Mouse (Mus musculus): ENCODE measurements around the gene Phlpp1. TPM values are rescaled to one million over a fixed set of nuclear protein-coding genes. Genes with fewer than 3 reads are reported as not detected.

Phlpp1 gene
- polyA plus RNA-seq, 1 experiment from 2014 or later: 8.8 TPM

DNA sequence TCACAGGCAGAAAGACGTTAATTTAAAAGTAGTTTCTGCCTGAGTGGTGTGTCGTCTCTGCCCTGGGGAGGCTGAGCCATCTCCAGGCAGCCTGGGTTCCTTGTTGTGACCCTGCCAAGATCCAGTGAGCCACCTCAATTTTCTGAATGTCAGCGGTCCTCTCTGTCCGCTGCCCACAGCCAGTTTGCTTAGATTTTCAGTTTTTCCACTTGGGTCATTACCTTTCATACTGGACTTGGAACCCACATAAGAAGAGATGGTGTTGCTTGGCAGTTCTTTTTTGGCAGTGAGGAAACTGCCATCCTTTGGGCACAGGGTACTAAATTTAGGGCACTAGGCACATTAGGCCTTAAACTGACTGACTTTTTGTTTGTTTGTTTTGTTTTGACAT lies 60.9 kb downstream of the Phlpp1 start:
- Histone ChIP-seq H3K9ac (no peak overlapping the region), H3K9me3 (no peaks in the 10 kb centered on the region), H3K4me1 (no peaks in the 10 kb centered on the region), H3K4me2 (replicated peaks) (no peak overlapping the region), H3K4me3 (no peak overlapping the region), H3K36me3 (no peaks in the 10 kb centered on the region), H3K27ac (no peak overlapping the region), H3K27me3 (replicated peaks) (no peaks in the 10 kb centered on the region)
- WGBS: 90% methylated on average over 4 of the region's 4 CpGs
- no peak for ATAC-seq (ENCODE audit: low FRiP score, low read depth)

DNA sequence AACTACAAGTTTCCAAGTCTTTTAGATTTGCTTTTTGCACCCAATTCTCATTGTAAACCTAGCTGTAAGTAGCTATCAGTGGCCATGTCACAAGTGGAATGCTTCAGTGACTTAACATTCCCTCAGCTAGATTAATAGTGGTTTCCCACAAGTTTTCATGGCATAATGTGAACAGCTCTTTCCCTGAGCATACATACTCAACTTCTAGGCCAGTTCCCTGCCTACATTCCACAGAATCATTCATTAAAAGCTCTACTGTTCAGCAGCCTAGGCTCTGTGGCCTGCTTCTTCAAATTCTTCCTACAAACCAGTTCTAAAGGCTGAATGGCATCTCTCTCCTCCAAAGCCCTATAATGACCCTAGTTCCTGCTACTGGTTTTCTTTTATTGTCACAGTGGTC lies 65.4 kb downstream of the Phlpp1 start:
- ATAC-seq (ENCODE audit: low FRiP score, low read depth): no peak
- no peak overlapping the region for H3K4me2 ChIP-seq (replicated peaks)
- H3K27me3 ChIP-seq (replicated peaks): no peaks in the 10 kb centered on the region
- peaks cover 12% of the 10 kb centered on the region for H3K4me1 ChIP-seq
- H3K4me3 ChIP-seq: no peak overlapping the region
- no peak overlapping the region for H3K9ac ChIP-seq
- H3K36me3 ChIP-seq: no peaks in the 10 kb centered on the region
- H3K9me3 ChIP-seq: no peaks in the 10 kb centered on the region
- H3K27ac ChIP-seq: no peak overlapping the region

DNA sequence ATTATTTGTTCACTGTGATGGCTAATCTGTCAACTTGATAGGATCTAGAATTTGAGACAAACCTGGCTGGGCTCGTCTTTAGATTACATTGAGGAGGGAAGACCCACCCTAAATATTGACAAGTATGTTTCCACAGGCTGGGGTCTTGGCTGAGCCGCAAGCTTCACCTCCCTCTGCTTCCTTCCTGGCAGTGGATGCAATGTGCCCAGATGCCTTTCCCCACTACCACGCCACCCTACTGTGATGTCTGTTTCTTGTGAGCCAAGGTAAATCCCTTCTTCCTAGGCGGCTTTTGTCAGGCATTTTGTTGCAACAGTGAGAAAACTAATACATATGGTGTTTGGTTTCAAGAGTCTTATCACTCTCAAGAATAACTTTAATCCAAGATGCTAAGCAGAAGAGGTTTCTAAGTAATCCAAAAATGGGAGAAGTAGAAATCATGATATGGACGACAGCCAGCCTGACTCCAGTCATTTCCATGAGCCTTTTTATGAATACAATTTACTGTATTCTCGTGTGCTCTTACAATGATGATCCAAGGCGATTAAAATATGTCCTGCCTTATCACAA lies 68.6 kb downstream of the Phlpp1 start:
- Histone ChIP-seq H3K9me3 (peaks cover 5% of the 10 kb centered on the region; the same call in 1 of the 2 replicates), H3K9ac (no peak overlapping the region), H3K27ac (no peak overlapping the region), H3K4me1 (peaks cover 12% of the 10 kb centered on the region), H3K36me3 (no peaks in the 10 kb centered on the region), H3K4me2 (replicated peaks) (no peak overlapping the region), H3K27me3 (replicated peaks) (no peaks in the 10 kb centered on the region), H3K4me3 (no peak overlapping the region)
- ATAC-seq (ENCODE audit: low FRiP score, low read depth): no peak
- 84% methylated on average over 7 of the region's 7 CpGs for WGBS

DNA sequence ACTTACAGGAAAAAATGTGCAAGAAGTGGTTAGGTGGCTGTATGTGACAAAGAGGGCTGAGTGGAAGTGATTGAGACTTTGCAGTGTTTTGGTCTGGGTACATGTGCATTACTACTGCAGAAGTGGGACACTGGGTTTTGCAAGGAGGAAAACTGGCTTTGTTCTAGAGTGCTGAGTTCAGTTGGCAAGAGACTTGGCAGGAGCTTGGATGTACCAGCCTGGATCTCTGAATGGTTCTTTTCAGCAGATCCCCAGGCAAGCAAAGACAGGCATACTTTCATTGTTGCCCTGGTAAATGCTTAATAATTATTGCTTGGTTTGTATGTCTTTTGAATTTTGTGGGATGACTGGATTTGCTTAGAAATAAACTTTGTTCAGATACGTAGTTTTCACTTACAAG lies 69.5 kb downstream of the Phlpp1 start:
- WGBS: 89% methylated on average over 1 of the region's 1 CpGs
- H3K9ac ChIP-seq: no peak overlapping the region
- H3K9me3 ChIP-seq: peaks cover 5% of the 10 kb centered on the region; the same call in 1 of the 2 replicates
- H3K4me3 ChIP-seq: no peak overlapping the region
- H3K27me3 ChIP-seq (replicated peaks): no peaks in the 10 kb centered on the region
- no peak overlapping the region for H3K27ac ChIP-seq
- no peak overlapping the region for H3K4me2 ChIP-seq (replicated peaks)
- no peak for ATAC-seq (ENCODE audit: low FRiP score, low read depth)
- peaks cover 12% of the 10 kb centered on the region for H3K4me1 ChIP-seq
- no peaks in the 10 kb centered on the region for H3K36me3 ChIP-seq

DNA sequence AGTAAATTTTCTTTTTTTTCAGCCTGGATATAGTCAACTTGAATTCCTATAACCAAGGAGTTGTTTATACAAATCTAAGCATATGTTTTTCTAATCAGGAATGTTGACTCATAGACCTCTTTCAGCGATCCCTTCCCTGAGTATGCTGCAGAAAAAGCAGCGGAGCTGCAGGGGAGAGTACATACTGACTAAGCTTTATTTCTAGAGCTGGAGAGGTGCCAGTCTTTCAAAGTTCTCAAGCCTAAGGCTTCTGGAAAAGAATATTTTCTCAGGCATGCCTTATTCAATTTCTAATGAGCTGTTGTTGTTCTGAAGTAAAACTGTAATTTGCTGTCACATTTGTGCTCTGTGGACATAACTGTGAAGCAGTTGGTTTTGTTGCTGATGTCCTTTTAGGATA lies 70.6 kb downstream of the Phlpp1 start:
- ATAC-seq (ENCODE audit: low FRiP score, low read depth): no peak
- Histone ChIP-seq H3K9me3 (peaks cover 5% of the 10 kb centered on the region; the same call in 1 of the 2 replicates), H3K27ac (no peak overlapping the region), H3K27me3 (replicated peaks) (no peaks in the 10 kb centered on the region), H3K4me1 (peaks cover 12% of the 10 kb centered on the region), H3K9ac (no peak overlapping the region), H3K36me3 (no peaks in the 10 kb centered on the region), H3K4me2 (replicated peaks) (no peak overlapping the region), H3K4me3 (no peak overlapping the region)
- 60% methylated on average over 2 of the region's 2 CpGs for WGBS

DNA sequence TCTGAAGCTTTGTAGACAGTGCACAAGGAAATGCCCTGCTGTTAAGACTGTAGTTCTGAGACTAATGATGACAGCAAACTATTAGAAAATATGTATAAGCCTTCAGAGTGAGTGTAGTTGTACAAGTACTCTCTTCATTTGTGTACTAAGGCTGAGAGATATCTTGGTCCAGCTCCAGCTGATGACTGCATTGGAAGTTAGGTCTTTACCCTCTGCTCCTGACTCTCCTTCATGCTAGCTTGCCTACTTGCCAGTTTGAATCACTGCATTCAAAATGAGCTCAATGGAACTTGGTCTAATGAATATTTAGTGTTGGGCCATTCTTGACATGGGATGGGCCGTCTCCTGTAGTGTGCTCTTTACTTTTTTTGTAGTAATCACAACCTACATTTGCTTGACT lies 71.8 kb downstream of the Phlpp1 start:
- Histone ChIP-seq H3K9me3 (peaks cover 5% of the 10 kb centered on the region; the same call in 1 of the 2 replicates), H3K9ac (no peak overlapping the region), H3K27me3 (replicated peaks) (no peaks in the 10 kb centered on the region), H3K4me2 (replicated peaks) (no peak overlapping the region), H3K36me3 (no peaks in the 10 kb centered on the region; the same call in 1 of the 2 replicates), H3K4me3 (no peak overlapping the region), H3K4me1 (peaks cover 12% of the 10 kb centered on the region), H3K27ac (no peak overlapping the region)
- no peak for ATAC-seq (ENCODE audit: low FRiP score, low read depth)
- WGBS: 90% methylated on average over 1 of the region's 1 CpGs

DNA sequence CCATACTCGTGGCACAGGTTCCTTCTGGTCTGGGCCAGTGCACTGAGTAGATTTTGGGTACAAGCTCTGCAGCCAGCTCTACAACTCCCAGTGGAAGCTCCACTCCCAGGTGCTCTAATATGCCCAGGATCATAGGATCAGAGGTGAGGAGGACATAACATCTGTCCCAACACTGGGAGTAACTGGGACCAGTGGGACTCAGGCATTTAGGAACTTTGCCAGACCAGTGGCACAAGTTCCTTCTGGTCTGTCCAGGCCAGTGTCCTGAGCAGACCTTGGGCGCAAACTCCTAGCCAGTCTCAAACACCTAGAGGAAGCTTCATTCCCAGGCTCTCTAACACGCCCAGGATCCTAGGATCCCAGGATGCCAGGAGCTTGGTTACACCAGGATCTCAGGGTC lies 72.7 kb downstream of the Phlpp1 start:
- no peak for ATAC-seq (ENCODE audit: low FRiP score, low read depth)
- H3K9ac ChIP-seq: no peak overlapping the region
- H3K4me2 ChIP-seq (replicated peaks): no peak overlapping the region
- H3K4me1 ChIP-seq: peaks cover 12% of the 10 kb centered on the region
- H3K36me3 ChIP-seq: no peaks in the 10 kb centered on the region; the same call in 1 of the 2 replicates
- no peak overlapping the region for H3K27ac ChIP-seq
- no peak overlapping the region for H3K4me3 ChIP-seq
- peaks cover 5% of the 10 kb centered on the region; the same call in 1 of the 2 replicates for H3K9me3 ChIP-seq
- H3K27me3 ChIP-seq (replicated peaks): no peaks in the 10 kb centered on the region
- 94% methylated on average over 3 of the region's 3 CpGs for WGBS

DNA sequence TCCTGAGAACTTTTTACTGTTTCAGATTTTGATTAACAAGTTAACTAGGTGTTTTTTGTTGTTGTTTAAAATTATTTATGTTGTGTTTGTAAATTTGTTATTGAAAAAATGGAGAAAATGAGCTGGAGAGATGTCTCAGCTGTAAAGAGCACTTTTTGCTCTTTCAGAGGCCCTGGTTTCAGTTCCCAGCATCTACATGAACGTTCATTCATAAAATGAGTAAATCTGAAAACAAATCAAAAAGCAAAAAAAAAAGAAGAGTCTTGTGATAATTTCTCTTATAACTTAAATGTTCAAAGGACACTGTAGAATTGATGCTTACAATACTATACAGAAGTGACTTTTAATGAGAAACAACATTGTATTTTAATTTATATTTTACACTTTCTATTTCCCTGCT lies 82.5 kb downstream of the Phlpp1 start:
- 93% methylated on average over 1 of the region's 1 CpGs for WGBS
- H3K36me3 ChIP-seq: no peaks in the 10 kb centered on the region
- H3K27me3 ChIP-seq (replicated peaks): no peaks in the 10 kb centered on the region
- H3K4me1 ChIP-seq: no peaks in the 10 kb centered on the region
- ATAC-seq (ENCODE audit: low FRiP score, low read depth): no peak
- H3K4me3 ChIP-seq: no peak overlapping the region
- no peak overlapping the region for H3K9ac ChIP-seq
- no peak overlapping the region for H3K27ac ChIP-seq
- peaks cover 4% of the 10 kb centered on the region for H3K9me3 ChIP-seq
- H3K4me2 ChIP-seq (replicated peaks): no peak overlapping the region

DNA sequence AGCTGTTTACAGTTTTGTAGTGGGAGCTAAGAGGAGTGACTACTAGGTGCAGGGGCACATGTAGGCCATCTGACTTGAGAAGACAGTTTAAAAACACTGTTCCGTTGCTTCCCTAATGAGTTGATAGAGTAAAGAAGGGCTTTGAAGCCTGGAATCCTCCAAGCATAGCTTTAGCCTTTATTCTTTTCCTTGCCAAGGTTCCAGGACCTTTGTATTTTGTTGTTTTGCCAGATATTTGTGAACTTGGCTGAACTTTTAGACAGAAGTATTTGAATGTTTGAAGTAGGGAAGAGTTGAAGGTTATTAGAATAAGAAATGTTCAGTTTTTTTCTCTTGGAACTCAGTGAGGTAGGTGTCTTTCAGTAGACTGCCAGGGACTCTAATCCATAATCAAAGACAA lies 85.6 kb downstream of the Phlpp1 start:
- no peak overlapping the region for H3K27ac ChIP-seq
- WGBS: 93% methylated on average over 1 of the region's 1 CpGs
- H3K4me2 ChIP-seq (replicated peaks): no peak overlapping the region
- H3K36me3 ChIP-seq: no peaks in the 10 kb centered on the region
- peaks cover 4% of the 10 kb centered on the region for H3K9me3 ChIP-seq
- H3K27me3 ChIP-seq (replicated peaks): no peaks in the 10 kb centered on the region
- H3K4me3 ChIP-seq: no peak overlapping the region
- H3K9ac ChIP-seq: no peak overlapping the region
- ATAC-seq (ENCODE audit: low FRiP score, low read depth): no peak
- no peaks in the 10 kb centered on the region for H3K4me1 ChIP-seq

DNA sequence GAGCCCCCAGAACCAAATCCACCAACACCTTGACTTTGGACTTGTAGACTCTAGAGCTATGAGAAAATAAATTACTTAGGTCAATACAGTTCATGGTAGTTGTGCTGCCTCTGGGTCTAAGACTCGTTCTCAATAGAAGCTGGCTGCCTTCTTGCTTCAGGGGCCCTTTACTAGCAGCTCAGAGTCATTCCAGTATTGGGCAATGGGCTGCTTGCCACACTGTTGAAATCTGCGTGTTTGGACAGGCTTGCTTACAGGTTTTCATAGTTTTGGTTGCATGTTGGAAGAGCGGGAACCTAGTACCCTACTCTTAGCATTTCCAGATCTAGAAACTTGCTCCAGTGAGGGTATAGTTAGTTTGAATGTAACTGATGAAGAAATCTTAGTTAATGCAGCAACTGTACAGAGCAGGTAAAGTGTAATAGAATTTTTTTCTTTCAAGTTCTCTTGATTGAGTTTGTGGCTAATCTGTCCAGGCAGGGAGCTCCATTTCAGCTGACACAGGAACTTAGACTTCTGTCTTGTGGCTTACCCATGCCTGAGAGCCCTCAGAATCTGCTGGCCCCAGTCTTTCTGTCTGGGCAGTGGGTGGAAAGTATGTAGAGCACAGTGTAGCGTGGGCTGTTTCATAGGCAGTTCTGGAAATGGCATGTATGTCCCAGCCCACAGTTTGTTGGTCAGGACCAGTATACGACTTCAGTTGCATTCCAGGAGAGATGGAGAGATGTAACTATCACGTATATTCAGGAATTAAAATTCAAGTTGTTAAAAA lies 96.7 kb downstream of the Phlpp1 start:
- no peak for ATAC-seq (ENCODE audit: low FRiP score, low read depth)
- Histone ChIP-seq H3K4me2 (replicated peaks) (no peak overlapping the region), H3K27me3 (replicated peaks) (no peaks in the 10 kb centered on the region), H3K4me1 (no peaks in the 10 kb centered on the region), H3K27ac (no peak overlapping the region), H3K9me3 (no peaks in the 10 kb centered on the region), H3K36me3 (no peaks in the 10 kb centered on the region), H3K9ac (no peak overlapping the region), H3K4me3 (no peak overlapping the region)
- WGBS: 92% methylated on average over 6 of the region's 6 CpGs

DNA sequence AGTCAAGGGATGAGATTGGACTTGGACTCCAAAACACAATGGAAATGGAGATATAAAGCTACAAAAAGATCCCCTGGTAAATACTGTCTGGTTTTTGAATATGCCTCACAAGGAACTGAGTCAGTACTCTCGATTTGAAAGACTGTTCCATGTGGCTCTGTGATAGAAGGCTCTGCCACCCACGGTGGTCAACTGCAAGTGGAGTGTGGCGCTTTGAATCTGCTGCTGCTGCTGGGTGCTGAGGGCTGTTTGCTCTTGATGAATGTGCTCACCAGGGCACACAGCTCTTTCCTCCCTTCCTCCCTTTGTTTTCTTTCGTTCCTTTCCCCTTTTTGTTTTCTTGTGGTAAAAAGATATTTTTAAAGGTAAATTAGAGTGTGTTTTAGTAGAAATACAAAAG lies 97.8 kb downstream of the Phlpp1 start:
- Histone ChIP-seq H3K27ac (no peak overlapping the region), H3K27me3 (replicated peaks) (no peaks in the 10 kb centered on the region), H3K4me2 (replicated peaks) (no peak overlapping the region), H3K36me3 (no peaks in the 10 kb centered on the region), H3K4me3 (no peak overlapping the region), H3K9me3 (no peaks in the 10 kb centered on the region), H3K9ac (no peak overlapping the region), H3K4me1 (peaks cover under 1% of the 10 kb centered on the region; the same call in 1 of the 2 replicates)
- 33% methylated on average over 4 of the region's 4 CpGs for WGBS
- ATAC-seq (ENCODE audit: low FRiP score, low read depth): no peak

DNA sequence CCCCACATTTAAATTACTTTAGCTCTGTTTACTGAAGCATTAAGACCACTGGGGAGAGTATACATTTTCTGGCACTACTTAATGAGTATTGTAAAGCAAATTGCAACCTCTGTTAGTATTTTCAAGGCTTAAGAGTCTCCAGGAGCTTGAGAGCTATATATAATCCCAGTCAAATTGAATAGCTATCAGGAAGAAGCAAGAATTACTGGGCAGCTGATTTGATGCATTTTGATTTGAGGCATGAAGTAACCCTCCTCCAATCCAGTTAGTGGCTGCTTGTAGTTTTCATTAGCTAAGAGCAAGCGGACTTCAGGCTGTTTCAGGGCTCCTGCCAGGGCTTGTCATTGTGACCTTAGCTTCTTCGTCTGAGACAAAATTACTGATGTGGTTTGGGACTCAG lies 101.4 kb downstream of the Phlpp1 start:
- no peak for ATAC-seq (ENCODE audit: low FRiP score, low read depth)
- no peak overlapping the region for H3K4me2 ChIP-seq (replicated peaks)
- no peaks in the 10 kb centered on the region for H3K36me3 ChIP-seq
- H3K4me3 ChIP-seq: no peak overlapping the region
- 63% methylated on average over 2 of the region's 2 CpGs for WGBS
- no peak overlapping the region for H3K9ac ChIP-seq
- peaks cover 5% of the 10 kb centered on the region; the same call in 1 of the 2 replicates for H3K4me1 ChIP-seq
- H3K27ac ChIP-seq: no peak overlapping the region
- no peaks in the 10 kb centered on the region for H3K9me3 ChIP-seq
- H3K27me3 ChIP-seq (replicated peaks): no peaks in the 10 kb centered on the region

DNA sequence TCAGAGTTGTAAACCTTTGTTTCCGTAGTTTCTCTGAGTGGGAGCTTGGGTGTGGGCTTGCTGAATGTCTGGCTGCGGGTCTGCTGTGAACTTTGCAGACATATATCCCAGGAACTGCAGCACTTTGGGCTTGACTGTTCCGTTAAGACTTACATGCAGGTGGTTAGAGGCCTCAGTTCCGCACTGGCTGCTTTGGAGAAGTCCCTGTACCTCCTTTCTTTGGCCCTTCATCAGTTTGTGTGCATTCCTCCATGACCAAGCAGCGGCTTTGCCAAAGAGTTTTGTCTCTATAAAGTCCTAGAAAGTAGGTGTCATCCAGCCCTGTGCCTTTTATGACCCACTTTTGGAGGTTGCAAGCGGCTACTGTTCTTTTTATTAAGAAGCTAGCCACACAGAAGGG lies 102.2 kb downstream of the Phlpp1 start:
- H3K4me3 ChIP-seq: no peak overlapping the region
- WGBS: 70% methylated on average over 6 of the region's 6 CpGs
- H3K27me3 ChIP-seq (replicated peaks): no peaks in the 10 kb centered on the region
- H3K4me2 ChIP-seq (replicated peaks): no peak overlapping the region
- H3K4me1 ChIP-seq: peaks cover 8% of the 10 kb centered on the region; the same call in 1 of the 2 replicates
- no peak overlapping the region for H3K27ac ChIP-seq
- no peak overlapping the region for H3K9ac ChIP-seq
- no peak for ATAC-seq (ENCODE audit: low FRiP score, low read depth)
- no peaks in the 10 kb centered on the region for H3K36me3 ChIP-seq
- H3K9me3 ChIP-seq: no peaks in the 10 kb centered on the region

Measured in neural tube, embryonic 12.5 days (tissue).